Mouse (Mus musculus) lung, postnatal 36 days (tissue): ENCODE results near the gene H2-M5.
"Not testable (repeated sequence)": the region's sequence is repeated elsewhere in the genome, so short reads cannot be mapped to it uniquely, and the experiment has no call there.

Source experiments
- DNase-seq: peaks from one replicate; pipeline ENCODE4 v3.0.0; 2022; ENCODE audit warnings: mixed read lengths

Gene H2-M5

DNA sequence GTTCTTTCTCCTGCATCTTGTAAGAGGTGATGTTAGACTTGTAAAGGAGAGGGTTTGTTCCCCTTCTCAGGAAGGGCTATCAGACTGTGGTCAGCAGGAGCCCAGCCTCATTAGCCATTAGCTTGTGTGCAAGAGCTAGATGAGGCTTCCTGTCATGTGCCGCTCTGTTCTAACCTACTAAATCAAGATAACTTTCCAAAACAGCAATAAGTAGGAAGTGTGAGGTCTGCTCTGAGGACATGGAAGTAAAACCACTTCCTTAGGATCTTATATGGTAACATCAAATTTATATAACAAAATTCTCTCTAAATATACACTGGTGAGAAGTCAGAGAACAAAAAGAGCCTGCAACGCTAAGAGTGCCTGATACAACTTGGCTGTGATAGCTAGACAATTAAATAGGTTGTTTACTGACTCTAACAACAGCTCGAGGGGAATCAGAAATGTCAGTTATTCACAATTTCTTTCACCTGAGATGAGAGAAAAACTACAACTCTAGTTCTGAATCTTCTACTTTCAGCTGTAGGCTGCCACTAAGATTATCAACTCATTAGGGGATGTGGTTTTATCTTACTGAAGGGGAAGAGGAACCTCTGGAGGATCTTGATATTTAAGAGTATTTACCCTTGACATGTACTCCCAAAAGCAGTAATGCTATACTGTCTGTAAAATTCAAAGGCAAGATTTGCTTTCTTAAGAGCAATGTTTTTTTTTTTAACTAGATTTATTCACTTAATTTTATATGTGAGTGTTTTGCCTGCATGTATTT, 3.2 kb upstream of the H2-M5 start:
- DNase-seq, result no peak

DNA sequence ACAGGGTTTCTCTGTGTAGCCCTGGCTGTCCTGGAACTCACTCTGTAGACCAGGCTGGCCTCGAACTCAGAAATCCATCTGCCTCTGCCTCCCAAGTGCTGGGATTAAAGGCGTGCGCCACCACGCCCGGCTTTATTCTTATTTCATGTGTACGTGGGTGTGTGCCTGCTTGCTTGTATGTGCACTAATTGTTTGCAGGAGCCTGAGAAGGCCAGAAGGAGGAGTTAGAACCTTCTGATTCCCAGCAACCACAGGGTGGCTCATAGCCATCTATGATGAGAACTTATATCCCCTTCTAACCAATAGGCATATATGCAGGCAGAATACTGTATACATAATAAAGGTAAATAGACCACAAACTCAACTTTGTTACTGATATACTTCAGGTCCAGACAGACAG, 1.3 kb upstream of the H2-M5 start:
- DNase-seq, result not testable (repeated sequence)

DNA sequence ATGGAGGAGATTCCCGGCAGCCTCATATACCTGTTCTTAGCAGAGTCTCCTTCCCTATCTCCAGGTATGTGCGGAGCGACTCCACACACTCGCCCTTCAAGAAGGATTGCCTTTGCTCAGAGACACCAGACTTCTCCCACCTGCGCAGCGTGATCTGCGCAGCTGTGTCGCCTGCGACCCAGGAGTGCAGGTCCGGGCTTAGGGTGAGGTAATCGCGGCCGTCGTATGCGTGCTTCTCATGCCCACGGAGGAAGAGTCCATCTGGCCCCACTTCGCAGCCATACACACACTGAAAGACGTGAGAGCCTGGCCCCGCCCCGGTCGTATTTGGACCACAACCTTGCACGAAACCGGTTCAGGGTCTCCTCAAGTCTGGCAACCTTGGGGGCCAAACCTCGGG, 862 bp downstream of the H2-M5 start:
- no peak for DNase-seq

DNA sequence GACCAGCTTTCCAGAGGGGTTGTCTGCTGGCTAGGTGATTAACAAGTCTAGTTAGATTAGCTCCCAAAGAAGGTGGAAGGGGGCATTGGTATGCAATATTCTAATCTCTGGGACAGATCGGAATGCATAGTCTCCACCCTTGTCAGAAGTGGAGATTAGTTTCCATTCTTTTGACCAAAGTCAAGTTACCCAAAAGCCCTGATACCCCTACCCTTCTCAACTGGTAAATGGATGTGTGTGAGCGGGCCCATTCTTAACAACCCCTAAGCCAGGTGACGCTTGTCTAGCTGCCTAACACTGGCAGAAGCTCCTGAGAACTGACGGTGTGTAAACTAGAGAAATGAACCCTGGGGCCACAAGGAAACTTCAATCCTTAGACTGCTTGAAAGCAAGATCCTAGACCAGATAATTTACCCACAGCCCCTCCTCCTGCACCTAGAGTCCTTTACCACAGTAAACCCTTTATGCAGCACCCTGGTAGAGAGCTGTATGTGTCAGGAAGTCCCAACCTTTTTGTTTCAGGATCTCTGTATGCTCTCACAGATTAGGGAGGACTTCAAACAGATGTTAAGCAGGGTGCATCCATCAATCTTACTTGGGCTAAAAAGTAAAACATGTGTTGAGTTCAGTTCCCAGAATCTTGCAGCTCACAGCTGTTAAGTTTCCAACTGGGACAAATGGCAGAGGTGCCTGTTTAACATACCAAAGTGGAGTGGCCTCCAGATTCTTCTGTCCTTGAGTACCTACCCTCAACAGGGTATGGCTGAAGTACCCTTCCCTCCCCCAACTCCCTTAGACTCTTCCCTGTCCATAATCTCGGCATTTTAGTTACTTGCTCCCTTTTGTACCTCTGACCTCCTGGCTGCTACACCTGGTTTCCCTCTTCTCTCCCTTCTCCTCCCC, 6.8 kb downstream of the H2-M5 start:
- peak; percentile 58 for DNase-seq

- DNase-seq, result no peak
Observed at GRCm38 (mm10) chr17:36981845-36982244, 7.5 kb downstream of the H2-M5 start.

- DNase-seq, result no peak
Observed at GRCm38 (mm10) chr17:36981221-36981813, 8.0 kb downstream of the H2-M5 start, which contains the start of gene 2410137M14Rik. TSS of gene 2410137M14Rik (minus strand) at chr17:36981237.

DNA sequence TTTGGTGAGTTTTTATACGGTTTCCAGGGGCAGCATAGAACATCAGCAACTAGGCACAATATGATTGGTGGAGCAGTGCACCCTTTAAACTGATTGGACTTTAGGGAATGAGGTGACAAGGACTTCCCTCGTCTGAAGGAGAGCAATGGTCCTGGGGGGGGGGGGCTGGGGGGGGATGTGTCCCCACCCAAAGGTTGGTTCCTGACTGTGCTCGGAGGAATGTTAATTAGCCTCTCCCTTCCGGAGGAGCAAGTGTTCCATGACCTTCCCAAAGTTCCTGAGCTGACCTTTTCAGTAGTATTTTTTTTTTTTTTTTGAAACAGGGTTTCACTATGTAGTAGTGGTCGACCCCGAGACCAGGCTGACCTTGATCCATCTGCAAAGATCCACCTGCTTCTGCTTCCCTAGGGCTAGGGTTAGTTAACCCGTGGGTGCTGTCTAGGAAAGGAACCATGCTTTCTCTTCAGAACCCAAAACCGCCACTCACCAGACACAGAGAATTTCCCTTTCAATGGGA, 16.0 kb downstream of the H2-M5 start:
- no peak for DNase-seq

GRCm38 (mm10) chr17:36972791-36973190, 16.5 kb downstream of the H2-M5 start:
- DNase-seq, result peak; percentile 33

GRCm38 (mm10) chr17:36971172-36971850, 18.0 kb downstream of the H2-M5 start:
- no peak for DNase-seq

DNA sequence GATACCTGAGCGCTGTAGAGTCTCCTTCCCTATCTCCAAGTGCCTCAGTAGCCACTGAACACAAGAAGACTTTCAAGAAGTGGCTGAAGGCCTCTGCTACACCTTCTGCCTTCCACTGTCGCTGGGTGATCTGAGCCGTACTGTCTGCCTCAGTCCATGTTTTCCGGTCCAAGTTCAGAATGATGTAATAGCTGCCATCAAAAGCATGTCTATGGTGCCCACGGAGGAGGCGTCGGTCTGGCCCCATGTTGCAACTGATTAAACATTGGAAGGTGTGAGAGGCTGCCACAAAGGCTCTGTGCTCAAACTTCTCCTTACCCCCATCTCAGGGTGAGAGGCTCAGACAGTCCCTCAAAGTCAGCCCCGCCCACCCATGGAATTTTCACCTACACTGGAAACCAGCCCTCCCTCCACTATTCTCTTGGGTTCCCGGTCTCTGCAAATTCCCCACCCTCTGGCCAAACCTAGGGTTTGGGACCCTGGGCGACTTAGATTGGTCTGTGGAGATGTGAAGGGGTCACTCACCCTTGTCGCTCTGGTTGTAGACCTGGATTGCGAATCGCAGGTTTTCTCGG, 18.9 kb downstream of the H2-M5 start:
- DNase-seq, result no peak

DNA sequence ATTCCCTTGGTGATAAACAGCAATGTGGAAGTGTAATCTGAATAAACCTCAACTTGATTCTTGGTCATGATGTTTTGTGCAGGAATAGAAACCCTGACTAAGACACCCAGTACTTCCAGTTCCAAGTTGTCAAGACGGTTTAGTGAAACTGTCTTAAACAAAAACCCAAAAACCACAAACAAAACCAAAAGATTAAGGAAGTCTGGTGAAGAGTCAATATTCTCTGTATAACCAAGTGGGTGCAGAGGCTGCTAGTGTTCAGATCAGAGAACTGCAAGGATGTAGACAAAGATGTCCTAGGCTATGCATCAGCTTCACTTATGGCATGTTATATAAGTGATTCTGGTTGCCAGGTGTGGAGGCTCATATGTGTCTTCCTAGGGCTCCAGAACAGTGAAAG, 22.5 kb downstream of the H2-M5 start:
- no peak for DNase-seq

DNA sequence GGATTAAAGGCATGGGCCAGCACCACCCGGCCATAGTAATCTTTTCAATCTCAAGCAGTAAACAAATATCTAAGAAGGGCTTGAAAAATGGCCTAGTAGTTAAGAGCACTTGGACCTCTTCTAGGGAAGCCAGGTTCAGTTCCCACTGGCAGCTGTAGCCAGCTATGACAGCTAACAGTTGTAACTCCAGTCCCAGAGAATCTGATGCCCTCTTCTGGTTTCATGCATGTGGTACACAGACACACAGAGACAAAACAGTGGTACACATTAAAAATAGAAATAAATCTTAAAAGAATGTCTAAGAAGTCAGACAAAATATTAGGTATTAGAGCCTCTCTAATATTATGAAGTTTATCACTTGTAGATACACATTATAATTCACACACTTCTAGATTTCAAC, 28.2 kb downstream of the H2-M5 start:
- DNase-seq, result no peak

- DNase-seq, result no peak
Observed at GRCm38 (mm10) chr17:36958884-36959283, 30.5 kb downstream of the H2-M5 start.

GRCm38 (mm10) chr17:36957999-36958743, 31.2 kb downstream of the H2-M5 start, which contains the start of the genes Znrd1 and Znrd1as:
TSS of gene Znrd1 (minus strand) at chr17:36958559.
TSS of gene Znrd1as (plus strand) at chr17:36958592.
- DNase-seq, result peak; percentile 97

GRCm38 (mm10) chr17:36953062-36953461, 36.3 kb downstream of the H2-M5 start:
- DNase-seq, result peak; percentile 39

- no peak for DNase-seq
Observed at GRCm38 (mm10) chr17:36952631-36953030, 36.7 kb downstream of the H2-M5 start.

DNA sequence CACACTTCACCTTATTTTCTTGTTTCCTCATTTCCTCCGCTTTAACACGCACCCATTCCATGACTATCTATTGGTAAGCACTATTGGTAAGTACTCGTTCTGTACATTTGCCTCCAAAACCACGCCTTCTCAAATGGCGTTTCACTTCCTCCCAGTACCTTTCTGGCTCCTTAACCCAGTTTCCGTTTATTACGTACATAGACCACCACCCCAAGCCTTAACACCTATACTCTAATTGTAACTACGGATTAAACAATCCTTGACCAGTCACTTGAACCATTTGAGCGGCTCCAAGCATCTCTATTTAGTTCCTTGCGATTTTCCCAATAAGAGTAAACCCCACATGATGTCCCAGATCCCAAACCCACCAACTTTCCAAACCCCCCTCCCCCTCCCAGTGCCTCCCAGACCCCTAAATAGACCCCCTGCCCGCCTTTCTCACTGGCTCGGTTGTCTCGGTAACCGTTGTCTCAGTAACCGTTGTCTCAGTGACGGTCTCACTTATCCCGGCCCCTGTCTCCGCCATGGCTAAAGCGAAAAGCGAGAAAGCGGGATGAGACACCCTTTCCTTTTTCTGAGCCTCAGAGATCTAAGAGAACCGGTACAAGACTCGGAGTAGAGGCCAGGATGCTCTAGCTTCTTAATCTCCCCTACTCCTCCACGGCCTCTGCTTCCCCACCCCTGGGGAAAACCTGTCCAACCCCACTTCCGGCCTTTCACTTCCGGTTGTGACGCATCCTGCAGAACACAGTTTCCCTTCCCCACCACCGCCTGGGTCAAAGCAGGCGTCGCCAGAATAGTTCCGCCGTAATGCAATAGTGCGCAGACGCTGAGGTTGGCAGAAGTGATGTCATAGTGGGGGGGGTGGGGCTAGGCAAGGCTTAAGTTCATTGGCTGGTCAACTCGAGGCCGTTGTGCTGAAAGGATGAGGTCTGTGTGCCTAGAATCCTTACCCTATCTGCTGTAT, 38.1 kb downstream of the H2-M5 start, which contains the start of gene Ppp1r11:
Gene Ppp1r11, minus strand, starts transcription at position 761 of the 967 bp plus-strand sequence.
- peak; percentile 98 for DNase-seq

DNA sequence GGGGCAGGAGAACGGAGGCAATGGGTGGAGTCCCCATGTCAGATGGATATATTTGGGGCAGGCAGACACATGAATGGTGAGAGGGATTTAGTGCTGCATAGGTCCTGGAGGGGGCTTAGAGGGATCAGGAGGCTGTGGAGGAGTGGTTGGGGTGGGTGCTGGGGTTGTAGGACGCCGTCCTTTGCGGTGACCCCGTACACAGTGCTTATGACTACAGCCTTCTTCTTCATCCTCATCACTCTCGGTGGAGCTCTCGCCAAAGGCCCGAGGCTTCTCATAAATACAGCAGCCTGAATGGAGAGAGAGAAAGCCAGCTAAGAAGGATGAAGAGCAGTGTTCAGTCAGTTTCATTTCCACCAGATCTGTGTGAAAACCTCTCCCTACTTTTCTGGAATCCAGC, 40.1 kb downstream of the H2-M5 start:
- no peak for DNase-seq

- DNase-seq, result no peak
Observed at GRCm38 (mm10) chr17:36948286-36948685, 41.1 kb downstream of the H2-M5 start.
